Mouse (Mus musculus) CD4-positive helper T cell, adult 2 months (primary cell): ENCODE data around the gene BC028528.
"Not testable (repeated sequence)": the region's sequence is repeated elsewhere in the genome, so short reads cannot be mapped to it uniquely, and the experiment has no call there.

Source experiments
- DNase-seq: peaks from one replicate; pipeline ENCODE4 v3.0.0-alpha.2; 2012; ENCODE audit warnings: low read depth, missing footprints, low spot score

BC028528 gene

GRCm38 (mm10) chr3:95905146-95905939, 13.5 kb upstream of the BC028528 start:
- peak; percentile 55 for DNase-seq

GRCm38 (mm10) chr3:95904568-95904967, 12.8 kb upstream of the BC028528 start, which contains the start of gene Car14:
TSS of gene Car14 (minus strand) at chr3:95904691.
- DNase-seq, result no peak

GRCm38 (mm10) chr3:95903753-95904502, 12.1 kb upstream of the BC028528 start:
- DNase-seq, result no peak

GRCm38 (mm10) chr3:95902643-95903042, 10.8 kb upstream of the BC028528 start:
- no peak for DNase-seq

GRCm38 (mm10) chr3:95902373-95902625, 10.5 kb upstream of the BC028528 start:
- no peak for DNase-seq

- DNase-seq, result no peak
Observed at GRCm38 (mm10) chr3:95901616-95902372, 10.0 kb upstream of the BC028528 start.

DNA sequence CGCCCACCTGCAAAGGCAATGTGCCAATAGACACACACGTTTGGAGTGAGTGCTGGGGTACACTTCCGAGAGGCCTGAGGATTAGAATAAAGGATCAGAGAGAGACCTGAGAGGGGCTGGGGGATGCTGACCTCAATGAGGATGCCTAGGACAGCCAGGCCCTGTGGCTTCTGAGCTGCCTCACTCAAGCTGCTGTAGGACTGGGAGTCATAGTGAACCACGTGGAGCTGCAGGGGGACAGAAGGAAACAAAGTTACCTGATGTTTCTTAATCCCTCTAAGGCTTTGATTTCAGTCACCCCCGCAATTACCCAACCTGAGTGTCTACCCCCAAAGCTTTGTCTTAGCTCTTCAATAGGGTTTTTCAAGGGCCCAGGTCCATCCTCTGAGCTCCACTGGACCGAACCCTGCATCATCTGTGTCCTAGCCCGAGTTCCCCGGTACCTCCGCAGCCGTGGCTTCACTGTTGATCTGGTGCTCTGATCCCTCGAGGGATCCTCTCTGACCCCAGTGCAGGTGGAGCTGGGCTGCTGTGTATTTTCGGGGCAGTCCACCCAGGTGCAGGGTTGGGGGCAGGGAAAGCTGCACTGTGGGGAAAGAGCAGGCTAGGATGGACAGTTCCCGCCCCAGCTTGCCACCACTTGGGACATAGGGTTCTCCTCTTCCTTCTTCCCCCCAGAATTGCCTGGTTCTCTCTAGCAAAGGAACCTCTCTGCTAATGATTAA, 8.2 kb upstream of the BC028528 start:
- DNase-seq, result no peak

GRCm38 (mm10) chr3:95895501-95895900, 3.7 kb upstream of the BC028528 start:
- DNase-seq, result not testable (repeated sequence)

- DNase-seq, result peak; percentile 37
Observed at GRCm38 (mm10) chr3:95894317-95895160, 2.7 kb upstream of the BC028528 start.

GRCm38 (mm10) chr3:95893606-95894316, 2.0 kb upstream of the BC028528 start, which contains the start of gene Aph1a:
TSS of gene Aph1a (plus strand) at chr3:95893969.
- peak; percentile 98 for DNase-seq

- DNase-seq, result peak; percentile 61
Observed at GRCm38 (mm10) chr3:95893126-95893525, 1.3 kb upstream of the BC028528 start.

DNA sequence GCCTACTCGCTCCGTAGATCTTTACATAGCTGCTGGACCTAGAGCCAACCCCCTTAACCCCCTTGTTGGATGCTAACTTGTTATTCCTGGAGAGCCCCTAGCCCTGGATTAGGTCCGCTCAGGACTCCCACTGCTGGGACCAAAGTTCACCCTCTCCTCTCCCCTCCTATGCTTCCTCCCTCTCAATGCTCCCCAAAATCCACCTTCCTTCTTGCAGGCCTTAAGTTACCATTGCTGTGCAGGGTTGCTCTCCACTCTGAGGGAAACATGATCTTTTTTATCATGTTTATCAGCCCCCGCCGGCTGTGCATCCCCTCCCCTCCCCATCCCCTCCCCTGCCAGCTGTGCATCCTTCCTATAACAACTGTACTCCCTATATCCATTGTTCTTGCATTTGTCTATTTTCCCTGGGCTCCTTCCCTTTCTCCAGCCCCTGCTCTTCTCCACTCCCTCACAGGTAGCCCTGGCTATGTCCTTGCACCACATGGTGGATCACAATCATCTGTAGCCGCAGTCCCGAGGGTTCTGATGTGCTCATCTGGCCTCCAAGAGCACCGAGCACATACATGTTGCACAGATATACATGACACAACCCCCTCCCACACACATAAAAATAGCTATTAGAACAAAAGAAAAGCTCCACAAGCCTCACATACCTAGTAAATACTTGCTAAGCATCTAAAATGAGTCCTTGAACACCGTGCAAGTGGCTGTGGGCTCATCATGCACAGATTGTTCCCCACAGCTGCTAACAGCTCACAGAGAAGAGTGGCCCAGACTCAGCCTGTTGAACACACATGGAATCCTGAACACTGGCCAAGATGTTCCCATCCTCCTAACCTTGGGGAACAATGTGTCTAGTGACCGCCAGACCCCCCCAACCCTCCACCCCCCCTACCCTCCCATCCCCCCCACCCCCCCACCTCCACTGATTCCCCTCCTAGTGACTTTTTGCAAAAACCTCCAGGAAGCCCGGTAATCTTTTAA, 554 bp upstream of the BC028528 start:
- no peak for DNase-seq

DNA sequence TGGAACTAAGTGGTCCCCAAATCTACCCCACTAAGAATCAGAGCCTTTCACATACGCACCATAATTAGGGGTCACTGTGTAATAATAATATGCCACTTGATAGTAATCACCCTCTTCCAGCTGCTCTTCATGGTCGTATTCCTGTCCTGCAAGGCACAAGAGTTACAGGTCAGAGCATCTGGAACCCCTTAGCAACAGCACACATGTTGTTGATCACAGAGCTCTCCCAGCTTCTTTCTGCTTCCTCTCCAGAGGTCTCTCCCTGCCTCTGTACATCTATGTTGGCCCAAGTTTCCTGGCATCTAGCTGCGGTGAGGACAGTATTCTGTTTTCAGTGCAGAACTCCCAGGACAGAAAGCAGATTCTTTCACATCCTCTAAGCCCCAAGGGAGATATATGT, 2.1 kb downstream of the BC028528 start:
- no peak for DNase-seq

DNA sequence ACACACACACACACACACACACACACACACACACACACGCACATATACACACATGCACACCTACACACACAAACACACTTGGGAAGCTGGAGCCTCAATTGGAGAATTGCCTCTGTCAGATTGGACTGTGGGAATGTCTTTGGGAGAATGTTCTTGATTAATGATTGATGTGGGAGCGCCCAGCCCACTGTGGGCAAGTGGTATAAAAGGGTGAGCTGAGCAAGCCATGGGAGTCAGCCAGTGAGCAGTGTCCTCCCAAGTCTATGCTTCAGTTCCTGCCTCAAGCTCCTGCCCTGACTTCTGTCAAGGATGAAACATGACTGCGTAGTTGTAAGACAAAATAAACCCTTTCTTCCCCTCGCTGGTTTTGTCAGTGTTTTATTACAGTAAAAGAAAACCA, 4.2 kb downstream of the BC028528 start:
- DNase-seq, result no peak

- DNase-seq, result no peak
Observed at GRCm38 (mm10) chr3:95884400-95884799, 7.4 kb downstream of the BC028528 start.

DNA sequence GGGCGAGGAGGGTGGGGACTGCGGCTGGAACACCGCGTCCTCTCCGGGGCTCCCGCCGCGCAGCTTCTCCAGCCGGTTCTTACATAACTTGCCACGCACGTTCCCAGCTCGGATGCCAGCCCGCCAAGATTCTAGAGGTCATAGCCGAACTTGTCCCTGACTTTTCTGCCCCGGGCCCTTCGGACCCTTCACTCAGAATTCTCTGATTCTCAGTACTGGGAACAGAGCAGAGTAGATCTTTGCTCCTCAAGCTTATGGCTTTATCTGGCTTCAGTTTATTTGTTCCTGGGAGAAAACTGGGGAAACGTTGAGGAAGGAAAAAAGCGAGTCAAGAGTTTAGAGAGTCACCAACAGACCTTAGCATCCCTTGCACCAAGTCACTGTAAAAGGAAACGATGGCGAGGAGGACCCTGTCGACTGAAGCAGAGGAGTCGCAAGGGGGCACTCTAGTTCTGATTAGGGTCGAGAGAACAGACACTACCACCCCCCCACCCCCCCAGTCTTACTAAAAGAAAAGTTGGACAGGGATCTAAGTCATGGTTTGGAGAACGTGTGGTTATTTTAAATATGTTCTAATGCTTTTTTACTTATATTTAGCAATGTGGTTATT, 8.9 kb downstream of the BC028528 start:
- peak; percentile 74 for DNase-seq

- DNase-seq, result peak; percentile 97
Observed at GRCm38 (mm10) chr3:95881979-95882815, 9.6 kb downstream of the BC028528 start, which contains the start of gene Ciart. TSS of gene Ciart (minus strand) at chr3:95882251.
